Mouse (Mus musculus) ES-E14 (cell line): ENCODE results near the gene Cercam. TPM values are rescaled to one million over a fixed set of nuclear protein-coding genes. Genes with fewer than 3 reads are reported as not detected.

ENCODE experiments used
- DNase-seq: peaks from one replicate; pipeline ENCODE4 v3.0.0-alpha.2; 2013; ENCODE audit warnings: low read depth, low spot score
- H3K27ac ChIP-seq: 2 replicates; pipeline ENCODE4 v1.5.1; 2012; ENCODE audit warnings: low read depth, mild to moderate bottlenecking, low read length, moderate library complexity, mixed read lengths; ENCODE audit not compliant: poor library complexity, insufficient read depth, severe bottlenecking
- H3K36me3 ChIP-seq: 2 replicates; pipeline ENCODE4 v1.6.1; 2012; ENCODE audit warnings: mild to moderate bottlenecking, low read length, moderate library complexity, mixed read lengths; ENCODE audit not compliant: control insufficient read depth, poor library complexity, insufficient read depth, severe bottlenecking
- H3K4me1 ChIP-seq, 2 experiments: fragments of 150-350 bp in 1 of 2; sonication (generic) in 1 of 2; 2 replicates each; pipeline ENCODE4 v1.6.1; 2012; ENCODE audit warnings: low read length in 2 of 2, mild to moderate bottlenecking in 1 of 2, mixed read lengths in 1 of 2; ENCODE audit not compliant: control insufficient read depth in 2 of 2, insufficient read depth in 2 of 2, poor library complexity in 1 of 2
- H3K4me3 ChIP-seq, 2 experiments: fragments of 150-350 bp in 1 of 2; sonication (generic) in 1 of 2; 2 replicates each; pipeline ENCODE4 v1.5.1; 2012; ENCODE audit warnings: low read length in 2 of 2, low read depth in 1 of 2, mild to moderate bottlenecking in 1 of 2, mixed read lengths in 1 of 2; ENCODE audit not compliant: insufficient read depth in 1 of 2, poor library complexity in 1 of 2, severe bottlenecking in 1 of 2
- H3K9ac ChIP-seq: 2 replicates; pipeline ENCODE4 v1.6.1; 2012; ENCODE audit warnings: low read depth, mild to moderate bottlenecking, low read length, mixed read lengths; ENCODE audit not compliant: poor library complexity, insufficient read depth, severe bottlenecking
- H3K9me3 ChIP-seq: fragments of 150-350 bp; sonication (generic); 2 replicates; pipeline ENCODE4 v1.6.1; 2012; ENCODE audit warnings: low read depth, mild to moderate bottlenecking, low read length; ENCODE audit not compliant: control insufficient read depth, insufficient read depth
- CHD2 ChIP-seq: IDR thresholded peaks from 2 replicates; pipeline ENCODE4 v1.6.1; 2014; ENCODE audit warnings: mild to moderate bottlenecking, low read depth, low read length, inconsistent platforms
- HCFC1 ChIP-seq: IDR thresholded peaks from 2 replicates; pipeline ENCODE4 v1.6.1; 2012; ENCODE audit warnings: low read length, inconsistent platforms, borderline replicate concordance; ENCODE audit not compliant: insufficient read depth
- MAFK ChIP-seq: IDR thresholded peaks from 2 replicates; pipeline ENCODE4 v1.6.1; 2014; ENCODE audit warnings: mild to moderate bottlenecking, low read depth, low read length, inconsistent platforms; ENCODE audit not compliant: insufficient read depth
- ZC3H11A ChIP-seq: IDR thresholded peaks from 2 replicates; pipeline ENCODE4 v1.6.1; 2012; ENCODE audit warnings: low read depth, mild to moderate bottlenecking, inconsistent platforms, low read length, borderline replicate concordance
- ZNF384 ChIP-seq: IDR thresholded peaks from 2 replicates; pipeline ENCODE4 v1.6.1; 2012; ENCODE audit warnings: low read depth, low read length, inconsistent platforms
- in situ Hi-C, 2 experiments: fragments of 600-800 bp; cut with MboI; formaldehyde crosslinking; loops; one replicate each; pipeline ENCODE4 v1.15.1; 2025; ENCODE audit warnings: low sequenced_read_pairs in 2 of 2, inconsistent platforms in 1 of 2; ENCODE audit not compliant: unreplicated experiment in 2 of 2
- total RNA-seq: library from RNA; depleted of rRNA; stranded (reverse); fragments of 300-350 nt; gene quantifications from 2 replicates; pipeline ENCODE4 v1.2.3, GENCODE M21; 2012

Gene Cercam
- total RNA-seq, 1 experiment: 15.8 TPM

DNA sequence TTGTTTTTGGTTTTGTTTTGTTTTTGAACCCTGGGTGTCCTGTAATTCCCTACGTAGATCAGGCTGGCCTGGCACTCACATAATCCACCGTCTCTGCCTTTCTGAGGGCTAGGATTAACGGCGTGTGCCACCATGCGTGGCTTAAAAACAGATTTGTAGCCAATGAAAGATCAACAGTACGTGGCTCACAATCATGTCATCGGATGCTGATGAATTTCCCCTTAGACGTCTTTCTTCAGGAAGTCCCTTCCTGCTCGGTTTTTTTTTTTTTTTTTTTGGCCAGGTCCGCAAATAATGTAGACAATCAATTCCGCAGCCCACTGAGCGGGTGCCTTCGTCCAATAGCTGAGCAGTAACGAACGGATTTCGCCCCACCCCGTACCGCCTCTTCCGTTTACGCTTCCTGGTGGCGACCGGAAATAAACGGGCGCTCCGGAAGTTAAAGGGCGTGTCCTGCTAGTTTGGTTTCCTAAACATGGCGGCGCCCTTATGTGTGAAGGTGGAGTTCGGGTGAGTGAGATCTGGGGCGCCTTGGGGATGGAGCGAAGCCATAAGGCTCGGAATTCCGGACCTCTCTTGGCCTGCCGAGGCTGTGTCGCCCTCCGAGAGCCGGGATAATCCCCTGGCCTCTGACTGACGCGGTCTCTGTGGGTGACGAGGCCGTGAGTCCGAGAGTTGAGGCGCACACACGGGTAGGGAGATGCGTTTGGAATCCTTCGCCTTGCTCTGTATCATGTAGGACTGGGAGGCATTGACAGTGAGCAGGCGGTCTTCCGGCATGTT is 41.8 kb upstream of the Cercam start:
- no peaks in the 10 kb centered on the region for H3K9me3 ChIP-seq
- H3K4me1 ChIP-seq: peaks cover 0 to 4% of the 10 kb centered on the region in 2 experiments; a peak in 2 of 4 replicates
- no peaks in the 10 kb centered on the region; the same call in 1 of the 2 replicates for H3K36me3 ChIP-seq
- peak; percentile 97 for DNase-seq
- in situ Hi-C loops: no loop called here
- peak overlapping the region; percentile 87 to 88 for H3K4me3 ChIP-seq
- peak overlapping the region; percentile 93 for H3K9ac ChIP-seq
- peak overlapping the region; percentile 84 for H3K27ac ChIP-seq
- no peak; the same call in 1 of the 2 replicates for TF ChIP-seq HCFC1
- peak; percentile 57 for TF ChIP-seq MAFK
- no peak for TF ChIP-seq ZC3H11A
- no peak for TF ChIP-seq CHD2
- TF ChIP-seq ZNF384: peak; percentile 99

DNA sequence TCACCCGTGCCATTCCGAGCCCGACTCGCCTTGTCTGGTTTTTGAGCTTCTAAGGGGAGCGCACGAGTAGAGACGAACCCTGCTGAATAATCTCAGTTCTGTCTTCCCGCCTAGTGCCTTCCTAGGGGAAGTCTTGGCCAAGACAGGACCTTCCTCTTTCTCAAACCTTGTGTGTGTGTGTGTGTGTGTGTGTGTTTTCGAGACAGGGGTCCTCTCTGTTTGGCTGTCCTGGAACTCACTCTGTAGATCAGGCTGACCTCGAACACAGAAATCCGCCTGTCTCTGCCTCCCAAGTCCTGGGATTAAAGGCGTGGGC is 41.3 kb upstream of the Cercam start:
- Histone ChIP-seq H3K27ac (peak overlapping the region; percentile 65), H3K9me3 (no peaks in the 10 kb centered on the region), H3K4me1 (peaks cover 0 to 3% of the 10 kb centered on the region in 2 experiments; a peak in 2 of 4 replicates), H3K36me3 (peaks cover 2% of the 10 kb centered on the region), H3K9ac (peak overlapping the region; percentile 93), H3K4me3 (peak overlapping the region; percentile 87 to 88)
- TF ChIP-seq ZC3H11A (no peak), ZNF384 (no peak), HCFC1 (no peak), CHD2 (no peak), MAFK (no peak)
- in situ Hi-C loops: no loop called here
- DNase-seq: no peak

DNA sequence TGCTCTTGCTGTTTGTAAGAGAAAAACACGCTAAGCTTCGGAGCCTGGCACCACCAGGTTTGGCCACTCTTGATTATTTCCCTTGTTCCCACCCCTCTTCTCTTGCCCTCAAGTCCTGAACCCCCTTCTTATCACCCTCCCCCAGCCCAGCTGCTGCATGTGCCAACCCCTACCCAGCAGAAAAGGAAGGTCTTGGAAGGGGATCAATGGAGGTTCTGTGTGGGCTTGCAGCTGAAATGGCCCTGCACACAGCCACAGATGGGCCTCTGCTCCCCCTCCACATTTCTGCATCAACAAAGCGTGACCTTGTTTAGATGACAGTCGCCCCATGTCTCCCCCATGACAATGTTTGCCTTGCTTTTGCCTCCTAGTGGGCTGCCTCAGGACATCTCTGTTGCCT is 37.9 kb upstream of the Cercam start:
- no peak for TF ChIP-seq CHD2
- H3K4me3 ChIP-seq: no peak overlapping the region
- no peak overlapping the region for H3K9ac ChIP-seq
- H3K4me1 ChIP-seq: peaks cover 1 to 13% of the 10 kb centered on the region in 2 experiments; a peak in 2 of 4 replicates
- no peak for DNase-seq
- no peaks in the 10 kb centered on the region for H3K9me3 ChIP-seq
- in situ Hi-C loops: no loop called here
- peaks cover 2% of the 10 kb centered on the region for H3K36me3 ChIP-seq
- no peak overlapping the region for H3K27ac ChIP-seq

DNA sequence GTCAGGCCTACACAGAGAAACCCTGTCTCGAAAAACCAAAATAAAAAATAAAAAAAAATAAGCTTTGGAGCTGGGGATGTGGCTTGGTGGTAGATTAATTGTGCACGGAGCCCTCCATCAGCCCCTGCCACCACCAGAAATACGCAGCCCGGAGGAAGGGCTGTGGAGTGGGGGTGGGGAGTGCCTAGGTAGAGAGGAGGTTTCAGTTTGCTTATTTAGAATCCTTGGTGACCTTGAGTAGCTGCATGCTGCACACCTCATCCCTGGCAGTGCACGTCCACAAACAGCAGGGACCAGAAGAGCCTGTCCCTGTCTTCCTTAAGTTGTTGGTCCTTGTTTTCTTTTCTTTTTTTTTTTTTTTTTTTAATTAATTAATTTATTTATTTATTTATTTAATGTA is 35.2 kb upstream of the Cercam start:
- in situ Hi-C loops: no loop called here
- Histone ChIP-seq H3K27ac (peak overlapping the region; percentile 23; the same call in 1 of the 2 replicates), H3K36me3 (peaks cover 8% of the 10 kb centered on the region), H3K4me3 (no peak overlapping the region), H3K9ac (peak overlapping the region; percentile 23; the same call in 1 of the 2 replicates), H3K4me1 (peaks cover 6 to 17% of the 10 kb centered on the region in 2 experiments; a peak in 2 of 4 replicates), H3K9me3 (no peaks in the 10 kb centered on the region)
- DNase-seq: no peak
- no peak for TF ChIP-seq CHD2
- TF ChIP-seq ZC3H11A: no peak
- no peak for TF ChIP-seq HCFC1
- no peak for TF ChIP-seq ZNF384
- TF ChIP-seq MAFK: no peak
